Mouse (Mus musculus): ENCODE results near the gene Cfap97d1.

The Cfap97d1 gene

GRCm38 (mm10) chr11:102013201-102013600 is 29.1 kb downstream of the Cfap97d1 start:
- no peak for DNase-seq

GRCm38 (mm10) chr11:102015472-102015871 is 31.4 kb downstream of the Cfap97d1 start:
- DNase-seq, result no peak

- DNase-seq, result peak; percentile 30
Observed at GRCm38 (mm10) chr11:102016136-102016535, 32.1 kb downstream of the Cfap97d1 start.

DNA sequence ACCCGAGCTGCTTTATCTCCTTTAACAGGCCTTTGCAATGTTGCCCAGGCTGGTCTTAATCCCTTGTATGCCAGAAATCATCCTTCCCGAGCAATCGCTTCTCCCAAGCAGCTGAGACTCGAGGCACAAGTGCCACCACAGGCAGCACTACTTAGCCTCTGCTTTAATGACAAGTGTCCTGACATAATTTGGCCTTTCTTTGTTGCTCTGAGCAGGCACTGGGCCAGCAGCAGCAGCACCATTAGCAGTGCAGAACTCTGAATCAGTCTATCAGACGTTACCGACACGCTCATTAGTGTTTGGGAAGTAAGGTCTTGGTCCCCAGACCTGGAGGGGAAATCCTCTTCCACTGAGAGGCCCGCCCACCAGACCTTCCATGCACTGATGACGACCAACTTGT is 35.7 kb downstream of the Cfap97d1 start:
- DNase-seq, result no peak

DNA sequence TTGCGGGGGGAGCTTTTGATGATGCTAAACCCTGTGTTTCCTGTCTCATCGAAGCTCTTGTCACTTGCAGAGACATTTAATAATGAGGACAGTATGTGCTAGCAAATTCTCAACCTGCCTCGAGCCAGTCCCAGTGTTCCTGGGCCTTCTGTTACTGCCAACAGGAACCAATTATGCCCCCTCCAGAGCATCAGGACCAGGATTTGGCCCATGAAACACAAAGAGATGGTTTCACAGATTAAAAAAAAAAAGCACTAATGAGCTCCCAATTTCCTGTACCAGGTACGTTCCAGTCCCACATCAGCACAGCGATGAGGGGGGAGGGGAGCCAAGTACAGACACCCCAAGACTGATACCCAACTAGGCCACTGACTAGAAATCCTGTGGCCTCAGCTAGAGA is 37.1 kb downstream of the Cfap97d1 start:
- no peak for DNase-seq

DNA sequence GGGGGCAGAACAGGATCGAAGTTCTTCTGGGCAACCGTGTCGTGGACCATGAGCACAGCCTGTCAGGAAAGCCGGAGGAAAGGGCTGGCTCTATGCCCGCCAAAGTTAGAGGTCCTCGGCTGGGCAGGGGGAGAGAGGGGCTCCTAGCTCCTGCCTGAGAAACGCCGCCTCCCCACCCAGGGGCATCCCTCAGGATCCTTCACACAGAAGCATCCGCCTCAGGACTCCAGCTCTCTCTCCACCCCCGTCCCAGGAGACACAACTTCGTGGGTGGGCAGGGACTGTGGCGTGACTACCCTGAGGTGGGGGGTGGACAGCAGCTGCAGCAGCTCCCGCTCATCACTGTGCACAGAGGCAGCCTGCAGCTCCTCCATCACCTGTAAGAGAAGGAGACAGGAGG is 39.3 kb downstream of the Cfap97d1 start:
- DNase-seq, result no peak

- no peak for DNase-seq
Observed at GRCm38 (mm10) chr11:102024084-102024758, 40.1 kb downstream of the Cfap97d1 start.

DNA sequence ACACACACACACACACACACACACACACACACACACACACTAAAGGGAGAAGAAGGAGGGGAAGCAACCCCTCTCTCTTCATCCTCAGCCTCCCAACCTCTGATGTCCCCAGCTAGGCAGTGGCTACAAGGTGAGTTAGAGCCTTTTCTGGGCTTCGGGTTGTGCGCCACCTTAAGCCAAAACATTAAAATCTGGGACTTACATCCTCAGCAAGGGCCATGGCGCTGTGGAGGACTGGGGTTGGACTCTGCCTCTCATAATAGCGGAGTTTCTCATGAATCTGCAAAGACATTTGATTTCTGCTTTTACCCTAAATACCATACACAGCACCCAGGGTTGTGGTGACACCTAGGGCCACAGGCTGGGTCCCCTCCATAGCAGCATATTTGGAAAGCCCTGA is 40.8 kb downstream of the Cfap97d1 start:
- DNase-seq, result no peak

GRCm38 (mm10) chr11:102025354-102025753 is 41.3 kb downstream of the Cfap97d1 start:
- DNase-seq, result no peak

- DNase-seq, result no peak
Observed at GRCm38 (mm10) chr11:102025991-102026660, 42.0 kb downstream of the Cfap97d1 start.

DNA sequence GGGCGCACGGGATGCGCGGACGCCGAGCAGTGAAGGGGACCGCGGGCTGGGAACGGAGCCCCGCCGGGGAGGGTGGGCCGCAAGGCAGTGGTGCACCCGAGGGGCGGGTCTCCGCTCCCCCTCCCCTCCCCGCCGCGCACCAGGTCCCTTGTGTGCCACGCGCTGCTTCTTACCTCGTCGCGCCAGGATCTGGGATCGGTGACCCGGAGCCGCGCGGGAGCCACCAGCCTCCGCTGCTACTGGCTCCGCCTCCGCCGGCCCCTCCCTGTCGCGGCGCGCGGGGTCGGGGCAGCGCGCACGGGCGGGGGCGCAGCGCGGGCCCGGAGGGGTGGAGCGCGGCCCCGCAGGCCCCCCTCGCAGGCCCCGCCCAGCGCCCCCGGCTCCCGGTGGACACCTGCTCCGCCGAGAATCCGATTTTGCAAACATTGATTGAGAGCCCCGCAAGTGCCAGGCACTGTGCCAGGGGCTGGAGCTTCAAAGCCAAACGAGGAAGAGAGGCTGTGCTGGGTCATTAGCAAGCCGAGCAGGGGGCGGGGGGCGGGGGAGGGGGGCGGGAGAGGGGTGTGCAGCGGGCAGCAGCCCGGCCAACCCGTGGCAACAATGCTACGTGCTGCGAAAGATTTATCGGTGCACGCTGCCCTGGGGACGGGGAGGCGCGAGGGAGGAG is 42.7 kb downstream of the Cfap97d1 start:
- DNase-seq, result peak; percentile 74

GRCm38 (mm10) chr11:102027361-102028017 is 43.4 kb downstream of the Cfap97d1 start:
- no peak for DNase-seq

DNA sequence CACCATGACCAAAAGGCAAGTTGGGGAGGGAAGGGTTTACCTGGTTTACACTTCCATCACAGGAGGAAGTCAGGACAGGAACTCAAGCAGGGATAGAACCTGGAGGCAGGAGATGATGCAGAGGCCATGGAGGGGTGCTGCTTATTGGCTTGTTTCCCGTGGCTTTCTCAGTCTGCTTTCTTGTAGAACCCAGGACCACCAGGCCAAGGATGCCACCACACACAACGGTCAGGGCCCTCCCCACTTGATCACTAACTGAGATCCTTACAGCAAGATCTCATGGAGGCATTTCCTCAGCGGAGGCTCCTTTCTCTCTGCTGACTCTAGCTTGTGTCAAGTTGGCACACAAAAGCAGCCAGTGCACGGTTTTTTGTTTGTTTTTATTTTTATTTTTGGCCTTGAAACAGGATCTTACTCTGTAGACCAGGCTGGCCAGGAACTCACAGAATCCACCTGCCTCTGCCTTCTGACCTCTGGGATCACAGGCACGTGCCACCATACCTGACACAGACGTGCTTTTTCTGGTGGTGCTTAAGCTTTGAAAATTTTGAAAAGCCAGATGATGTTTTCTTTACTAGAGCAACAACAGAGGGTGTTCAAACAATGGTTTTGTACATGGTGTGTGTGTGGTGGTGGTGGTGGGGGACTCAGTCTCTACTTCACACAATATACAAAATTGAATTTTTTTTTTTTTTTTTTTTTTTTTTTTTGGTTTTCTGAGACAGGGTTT is 44.2 kb downstream of the Cfap97d1 start, which contains the start of gene Mpp3:
Gene Mpp3, minus strand, starts transcription at position 375 of the 730 bp plus-strand sequence.
- no peak for DNase-seq

DNA sequence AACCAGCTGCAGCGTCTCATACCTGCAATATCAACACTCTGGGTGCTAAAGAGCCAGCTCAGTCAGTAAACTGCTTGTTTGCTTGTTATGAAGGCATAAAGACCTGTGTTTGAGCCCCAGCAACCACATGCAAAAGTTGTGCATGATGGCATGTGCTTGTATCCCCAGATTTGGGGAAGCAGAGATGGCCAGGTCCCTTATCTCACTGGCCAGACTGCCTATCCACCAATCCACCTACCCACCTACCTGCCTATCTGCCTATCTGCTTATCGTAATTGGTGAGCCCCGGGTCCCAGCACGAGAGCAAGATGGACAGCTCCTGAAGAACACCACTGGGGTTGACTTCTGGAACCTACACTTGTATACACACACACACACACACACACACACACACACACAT is 45.2 kb downstream of the Cfap97d1 start:
- DNase-seq, result no peak

- no peak for DNase-seq
Observed at GRCm38 (mm10) chr11:102029966-102030365, 45.9 kb downstream of the Cfap97d1 start.

DNA sequence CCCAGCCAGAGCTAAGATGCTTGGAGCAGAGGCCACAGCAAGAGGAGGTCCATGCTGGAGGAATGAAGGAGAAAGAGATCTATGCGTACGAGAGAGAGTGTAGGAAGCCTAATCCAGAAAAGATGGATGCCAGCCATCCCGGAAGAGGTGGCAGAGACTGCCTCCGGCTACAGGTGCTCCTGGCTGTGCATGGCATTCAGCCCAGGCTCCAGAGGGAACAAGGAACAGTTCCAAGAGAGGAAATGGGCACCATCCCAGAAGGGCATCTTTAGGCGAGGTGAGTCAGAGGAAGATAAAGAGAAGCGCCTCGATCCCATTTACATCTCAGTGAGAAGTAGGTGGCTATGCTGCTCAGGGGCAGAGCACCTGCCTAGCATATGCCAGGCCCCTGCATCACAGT is 47.1 kb downstream of the Cfap97d1 start:
- DNase-seq, result no peak

DNA sequence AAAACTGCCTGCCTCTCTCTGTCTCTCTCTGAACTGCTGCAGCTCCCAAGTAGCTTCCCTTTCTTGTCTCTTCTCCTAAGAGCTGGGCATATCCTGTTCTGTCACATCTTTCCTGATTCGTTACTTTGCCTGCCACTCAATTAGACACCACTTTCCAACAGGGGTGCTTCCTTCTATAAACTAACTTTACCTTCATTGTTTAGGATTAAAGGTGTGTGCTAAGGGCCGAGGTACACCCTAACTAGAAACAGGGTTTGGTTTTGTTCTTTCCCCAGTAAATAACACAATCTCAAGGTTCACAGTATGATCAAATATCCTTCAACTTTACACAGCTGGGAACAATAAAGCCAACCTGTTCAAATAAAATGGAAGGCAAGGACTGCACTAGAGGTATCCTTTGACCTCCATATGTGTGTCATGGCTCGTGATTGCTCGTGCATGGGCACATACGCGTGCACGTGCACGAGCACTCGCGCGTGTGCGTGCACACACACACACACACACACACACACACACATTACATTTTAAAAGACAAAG is 49.0 kb downstream of the Cfap97d1 start:
- no peak for DNase-seq

- no peak for DNase-seq
Observed at GRCm38 (mm10) chr11:102034887-102035286, 50.8 kb downstream of the Cfap97d1 start.

DNA sequence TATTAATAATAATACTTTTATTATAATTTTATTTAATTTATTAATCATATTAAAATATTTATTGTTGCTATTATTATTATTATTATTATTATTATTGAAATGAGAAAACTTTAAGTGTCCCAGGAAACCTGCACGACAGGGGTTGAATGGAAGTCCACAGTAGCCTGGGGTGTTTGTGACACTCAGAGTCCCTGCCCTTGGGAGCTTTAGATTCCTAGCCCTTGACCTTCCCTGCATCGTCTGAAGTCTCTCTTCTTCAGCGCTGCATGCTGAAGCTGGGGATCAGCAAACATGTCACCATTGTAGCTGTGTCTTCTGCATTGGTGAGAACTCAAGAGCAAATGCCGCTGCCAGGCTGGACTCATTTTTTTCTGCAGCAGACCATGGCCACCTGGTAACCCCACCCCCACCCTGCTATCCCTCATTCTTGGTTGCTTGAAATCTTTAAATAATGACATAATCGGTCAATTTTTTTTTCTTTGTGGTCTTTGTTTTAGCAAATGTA is 51.4 kb downstream of the Cfap97d1 start:
- no peak for DNase-seq

DNA sequence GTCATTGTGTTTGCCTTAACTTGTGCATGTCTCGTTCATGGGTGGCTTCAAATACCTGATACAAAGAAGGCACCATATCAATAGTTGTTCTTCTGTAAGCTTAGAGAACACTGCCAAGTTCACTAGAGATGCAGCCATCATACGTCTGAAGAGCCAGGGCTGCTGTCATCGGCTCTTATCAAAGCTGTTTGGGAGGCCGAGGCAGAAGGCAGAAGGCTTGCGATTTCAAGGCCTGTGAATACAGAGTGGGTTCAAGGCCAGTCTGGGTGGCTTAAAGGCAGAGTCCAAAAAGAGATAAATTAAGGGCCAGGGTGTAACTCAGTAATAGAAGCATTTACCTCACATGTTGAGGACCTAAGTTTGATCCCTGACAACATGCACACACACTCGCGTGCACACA is 52.3 kb downstream of the Cfap97d1 start:
- DNase-seq, result no peak

DNA sequence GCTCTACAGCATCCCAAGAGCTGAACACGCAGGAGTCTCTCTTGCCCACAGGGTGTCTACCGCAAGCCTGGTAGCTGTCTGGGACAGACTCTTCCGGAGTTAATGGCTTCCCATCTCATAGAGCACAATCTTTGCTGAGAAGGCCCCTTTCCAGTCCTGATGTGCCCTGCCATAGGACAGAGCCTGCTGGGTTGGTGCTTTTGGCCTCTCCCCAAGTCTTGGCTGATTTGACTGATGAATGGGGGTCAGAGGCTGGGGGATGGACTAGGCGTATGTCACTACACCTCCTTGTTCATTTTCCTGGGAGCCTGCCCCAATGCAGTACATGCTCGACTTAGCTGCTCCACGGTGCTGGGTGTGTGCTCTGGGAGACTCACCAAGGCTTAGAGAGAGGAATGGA is 53.7 kb downstream of the Cfap97d1 start:
- DNase-seq, result no peak

DNA sequence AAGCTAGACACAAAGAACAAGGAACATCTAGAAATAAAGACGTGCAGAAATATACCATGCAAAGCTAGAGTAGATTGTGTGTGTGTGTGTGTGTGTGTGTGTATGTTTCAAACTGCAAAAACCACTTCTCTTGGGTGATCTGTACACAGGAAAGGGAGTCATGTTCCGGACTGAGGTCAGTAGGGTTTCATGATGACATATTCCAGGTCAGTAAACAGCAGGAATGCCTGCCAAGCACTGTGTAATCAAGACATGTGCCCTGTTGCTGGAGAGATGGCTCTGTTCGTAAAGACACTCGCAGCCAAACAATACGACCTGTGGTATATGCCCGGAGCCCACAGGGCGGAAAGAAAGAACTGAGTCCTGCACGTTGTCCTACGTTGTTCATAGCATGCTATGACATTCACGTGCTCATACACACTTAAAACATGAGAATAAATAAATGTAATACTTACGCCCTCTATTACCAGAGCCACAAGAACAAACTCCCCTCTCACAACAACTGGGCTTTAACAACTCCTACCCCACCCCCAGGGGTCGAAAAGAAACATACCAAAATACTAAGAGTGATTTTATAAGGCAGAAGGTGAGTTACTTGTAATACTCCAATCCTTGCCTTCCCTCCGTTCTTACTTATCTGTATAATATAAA is 55.5 kb downstream of the Cfap97d1 start:
- no peak for DNase-seq

All from kidney, adult 18-20 months (tissue).